Mouse (Mus musculus) heart, embryonic 12.5 days (tissue): ENCODE results near the gene Sergef. TPM values are rescaled to one million over a fixed set of nuclear protein-coding genes. Genes with fewer than 3 reads are reported as not detected.
"Not testable (repeated sequence)": the region's sequence is repeated elsewhere in the genome, so short reads cannot be mapped to it uniquely, and the experiment has no call there.

ENCODE experiments used
- ATAC-seq: fragments of 200-750 bp; cut with Nextera tagmentation; 2 replicates; pipeline ENCODE4 v1.8.0; 2017; ENCODE audit warnings: moderate TSS enrichment, moderate library complexity; ENCODE audit not compliant: insufficient number of reproducible peaks, low FRiP score
- H3K27ac ChIP-seq: fragments of 300-500 bp; sonication (generic); 2 replicates; pipeline ENCODE4 v1.5.1; 2016; ENCODE audit warnings: mild to moderate bottlenecking, moderate library complexity; ENCODE audit not compliant: poor library complexity, severe bottlenecking
- H3K27me3 ChIP-seq: fragments of 300-500 bp; sonication (generic); replicated peaks from 2 replicates; pipeline ENCODE4 v1.6.1; 2016; ENCODE audit warnings: mild to moderate bottlenecking, moderate library complexity
- H3K36me3 ChIP-seq: fragments of 300-500 bp; sonication (generic); 2 replicates; pipeline ENCODE4 v1.6.1; 2016; ENCODE audit warnings: mild to moderate bottlenecking, moderate library complexity
- H3K4me1 ChIP-seq: fragments of 300-500 bp; sonication (generic); replicated peaks from 2 replicates; pipeline ENCODE4 v1.6.1; 2016; ENCODE audit warnings: mild to moderate bottlenecking
- H3K4me2 ChIP-seq: fragments of 300-500 bp; sonication (generic); 2 replicates; pipeline ENCODE4 v1.6.1; 2016; ENCODE audit warnings: mild to moderate bottlenecking, moderate library complexity
- H3K4me3 ChIP-seq: fragments of 300-500 bp; sonication (generic); 2 replicates; pipeline ENCODE4 v1.5.1; 2016; ENCODE audit warnings: mild to moderate bottlenecking
- H3K9ac ChIP-seq: fragments of 300-500 bp; sonication (generic); 2 replicates; pipeline ENCODE4 v1.6.1; 2016; ENCODE audit warnings: mild to moderate bottlenecking, moderate library complexity
- H3K9me3 ChIP-seq: fragments of 300-500 bp; sonication (generic); replicated peaks from 2 replicates; pipeline ENCODE4 v1.6.1; 2016; ENCODE audit warnings: mild to moderate bottlenecking, moderate library complexity
- WGBS: fragments of 180-500 bp; shearing (Covaris S2); methylation state at CpG from one replicate; pipeline ENCODE4 v1.1.7; 2016; 5-methylcytosine and 5-hydroxymethylcytosine counted together
- polyA plus RNA-seq: library from polyadenylated mRNA; unstranded; fragments of >200 nt; fragmentation: Nextera tagmentation; extraction: Ambion mirVana; gene quantifications from 2 replicates; pipeline ENCODE4 v1.2.1, GENCODE M21; 2016

The Sergef gene
- polyA plus RNA-seq: 9.8 and 11.3 TPM in 2 replicates

- ATAC-seq: peak; percentile 94
- H3K27ac ChIP-seq: peak within 1 kb of the TSS; percentile 29; the same call in 1 of the 2 replicates
Observed at GRCm38 (mm10) chr7:46639692-46640031, at the start of gene Sergef. Gene Sergef (minus strand): TSS chr7:46639807.

GRCm38 (mm10) chr7:46686827-46687226 is 47.2 kb upstream of the Sergef start:
- ATAC-seq: no peak

More at GRCm38 (mm10) chr7:46639692-46640031, at the start of gene Sergef:
- Histone ChIP-seq H3K9me3 (no peaks in the 10 kb centered on the region), H3K4me3 (peak within 1 kb of the TSS; percentile 65), H3K9ac (peak within 1 kb of the TSS; percentile 76), H3K4me1 (peaks cover 16% of the 10 kb centered on the region), H3K36me3 (no peaks in the 10 kb centered on the region), H3K27me3 (no peaks in the 10 kb centered on the region), H3K4me2 (peak within 1 kb of the TSS; percentile 92)
- WGBS: under 1% methylated on average over 30 of the region's 30 CpGs

GRCm38 (mm10) chr7:46680732-46681131 is 41.1 kb upstream of the Sergef start:
- H3K36me3 ChIP-seq: no peaks in the 10 kb centered on the region
- H3K4me1 ChIP-seq: no peaks in the 10 kb centered on the region
- 0 out of 2 replicates have a peak, but pooled peaks cover 4% of the 10 kb centered on the region for H3K9me3 ChIP-seq
- no peak overlapping the region for H3K4me3 ChIP-seq
- no peak overlapping the region for H3K4me2 ChIP-seq
- H3K9ac ChIP-seq: no peak overlapping the region
- H3K27me3 ChIP-seq: 0 out of 2 replicates have a peak, but pooled peaks cover 2% of the 10 kb centered on the region
- ATAC-seq: no peak
- H3K27ac ChIP-seq: no peak overlapping the region

More at GRCm38 (mm10) chr7:46686827-46687226, 47.2 kb upstream of the Sergef start:
- 0 out of 2 replicates have a peak, but pooled peaks cover 4% of the 10 kb centered on the region for H3K9me3 ChIP-seq
- H3K4me3 ChIP-seq: no peak overlapping the region
- peaks cover 38% of the 10 kb centered on the region for H3K36me3 ChIP-seq
- H3K9ac ChIP-seq: no peak overlapping the region
- H3K4me2 ChIP-seq: no peak overlapping the region
- H3K27ac ChIP-seq: no peak overlapping the region
- H3K27me3 ChIP-seq: no peaks in the 10 kb centered on the region
- 84% methylated on average over 5 of the region's 5 CpGs for WGBS
- no peaks in the 10 kb centered on the region for H3K4me1 ChIP-seq

GRCm38 (mm10) chr7:46679044-46679443 is 39.4 kb upstream of the Sergef start:
- H3K4me2 ChIP-seq, H3K9me3 ChIP-seq, H3K9ac ChIP-seq, H3K4me3 ChIP-seq, ATAC-seq, H3K27ac ChIP-seq, H3K4me1 ChIP-seq, H3K27me3 ChIP-seq, H3K36me3 ChIP-seq: not testable (repeated sequence)
- 85% methylated on average over 7 of the region's 7 CpGs for WGBS

GRCm38 (mm10) chr7:46678417-46678816 is 38.8 kb upstream of the Sergef start:
- Histone ChIP-seq H3K4me2 (no peak overlapping the region), H3K27me3 (peaks cover 2% of the 10 kb centered on the region; the same call in 1 of the 2 replicates), H3K9ac (no peak overlapping the region), H3K36me3 (no peaks in the 10 kb centered on the region), H3K9me3 (0 out of 2 replicates have a peak, but pooled peaks cover 4% of the 10 kb centered on the region), H3K4me1 (no peaks in the 10 kb centered on the region), H3K4me3 (no peak overlapping the region), H3K27ac (no peak overlapping the region)
- WGBS: 77% methylated on average over 3 of the region's 3 CpGs
- ATAC-seq: no peak

- ATAC-seq: no peak
- peaks cover 2% of the 10 kb centered on the region; the same call in 1 of the 2 replicates for H3K27me3 ChIP-seq
- H3K27ac ChIP-seq: no peak overlapping the region
- WGBS: 49% methylated on average over 5 of the region's 5 CpGs
- 0 out of 2 replicates have a peak, but pooled peaks cover 6% of the 10 kb centered on the region for H3K4me1 ChIP-seq
- H3K9ac ChIP-seq: no peak overlapping the region
- H3K9me3 ChIP-seq: no peaks in the 10 kb centered on the region
- no peak overlapping the region for H3K4me2 ChIP-seq
- no peaks in the 10 kb centered on the region for H3K36me3 ChIP-seq
- H3K4me3 ChIP-seq: no peak overlapping the region
Observed at GRCm38 (mm10) chr7:46676808-46677360, 37.3 kb upstream of the Sergef start.

GRCm38 (mm10) chr7:46675886-46676285 is 36.3 kb upstream of the Sergef start:
- no peaks in the 10 kb centered on the region for H3K36me3 ChIP-seq
- H3K4me3 ChIP-seq: no peak overlapping the region
- ATAC-seq: no peak
- no peak overlapping the region for H3K9ac ChIP-seq
- H3K4me1 ChIP-seq: 0 out of 2 replicates have a peak, but pooled peaks cover 6% of the 10 kb centered on the region
- peaks cover 2% of the 10 kb centered on the region; the same call in 1 of the 2 replicates for H3K27me3 ChIP-seq
- WGBS: 77% methylated on average over 8 of the region's 8 CpGs
- H3K4me2 ChIP-seq: no peak overlapping the region
- no peaks in the 10 kb centered on the region for H3K9me3 ChIP-seq
- no peak overlapping the region for H3K27ac ChIP-seq

GRCm38 (mm10) chr7:46675061-46675460 is 35.5 kb upstream of the Sergef start:
- 0 out of 2 replicates have a peak, but pooled peaks cover 6% of the 10 kb centered on the region for H3K4me1 ChIP-seq
- H3K9me3 ChIP-seq: no peaks in the 10 kb centered on the region
- no peaks in the 10 kb centered on the region for H3K36me3 ChIP-seq
- peaks cover 2% of the 10 kb centered on the region; the same call in 1 of the 2 replicates for H3K27me3 ChIP-seq
- H3K4me3 ChIP-seq: no peak overlapping the region
- no peak overlapping the region for H3K27ac ChIP-seq
- 90% methylated on average over 7 of the region's 7 CpGs for WGBS
- no peak overlapping the region for H3K4me2 ChIP-seq
- no peak for ATAC-seq
- no peak overlapping the region for H3K9ac ChIP-seq

- peaks cover 19% of the 10 kb centered on the region for H3K27me3 ChIP-seq
- H3K9ac ChIP-seq: no peak within 1 kb of the TSS
- H3K36me3 ChIP-seq: no peaks in the 10 kb centered on the region
- no peak for ATAC-seq
- no peak within 1 kb of the TSS for H3K27ac ChIP-seq
- no peak within 1 kb of the TSS for H3K4me2 ChIP-seq
- peaks cover 11% of the 10 kb centered on the region for H3K4me1 ChIP-seq
- H3K9me3 ChIP-seq: no peaks in the 10 kb centered on the region
- 30% methylated on average over 10 of the region's 10 CpGs for WGBS
- no peak within 1 kb of the TSS for H3K4me3 ChIP-seq
Observed at GRCm38 (mm10) chr7:46672160-46672672, 32.6 kb upstream of the Sergef start, which contains the start of gene Tph1. Gene Tph1 (minus strand): TSS chr7:46672537.

- no peaks in the 10 kb centered on the region for H3K36me3 ChIP-seq
- peaks cover 39% of the 10 kb centered on the region for H3K27me3 ChIP-seq
- H3K4me1 ChIP-seq: peaks cover 11% of the 10 kb centered on the region
- no peak overlapping the region for H3K27ac ChIP-seq
- no peak for ATAC-seq
- H3K9me3 ChIP-seq: no peaks in the 10 kb centered on the region
- H3K4me2 ChIP-seq: peak overlapping the region; percentile 46
- 1% methylated on average over 21 of the region's 21 CpGs for WGBS
- no peak overlapping the region for H3K9ac ChIP-seq
- peak overlapping the region; percentile 5; the same call in 1 of the 2 replicates for H3K4me3 ChIP-seq
Observed at GRCm38 (mm10) chr7:46667256-46667655, 27.6 kb upstream of the Sergef start.

- no peaks in the 10 kb centered on the region for H3K36me3 ChIP-seq
- peaks cover 39% of the 10 kb centered on the region for H3K27me3 ChIP-seq
- no peak for ATAC-seq
- no peak overlapping the region for H3K4me2 ChIP-seq
- no peak overlapping the region for H3K27ac ChIP-seq
- 36% methylated on average over 9 of the region's 9 CpGs for WGBS
- H3K9me3 ChIP-seq: no peaks in the 10 kb centered on the region
- peaks cover 8% of the 10 kb centered on the region for H3K4me1 ChIP-seq
- no peak overlapping the region for H3K9ac ChIP-seq
- no peak overlapping the region for H3K4me3 ChIP-seq
Observed at GRCm38 (mm10) chr7:46665236-46665635, 25.6 kb upstream of the Sergef start.
